Mouse (Mus musculus) spleen, adult 2 months (tissue): ENCODE measurements around the gene Hyal2. TPM values are rescaled to one million over a fixed set of nuclear protein-coding genes. Genes with fewer than 3 reads are reported as not detected.
A peak's percentile ranks its signal among the peaks of the same experiment; 100 is the strongest.
"Not testable (repeated sequence)": the region's sequence is repeated elsewhere in the genome, so short reads cannot be mapped to it uniquely, and the experiment has no call there.

Experiments
- DNase-seq, 2 experiments: peaks; one replicate each; pipeline versions ENCODE4 v3.0.0 to v3.0.0-alpha.2; 2012 to 2021; ENCODE audit warnings: low spot score in 2 of 2, low read depth in 1 of 2
- H3K27ac ChIP-seq: fragments of 200-500 bp; 2 replicates; pipeline ENCODE4 v1.5.1; 2012; ENCODE audit warnings: low read length, inconsistent platforms; ENCODE audit not compliant: insufficient read depth
- H3K27me3 ChIP-seq: fragments of 200-500 bp; 2 replicates; pipeline ENCODE4 v1.6.1; 2012; ENCODE audit warnings: mild to moderate bottlenecking, moderate library complexity, low read length, inconsistent platforms; ENCODE audit not compliant: control insufficient read depth, insufficient read depth
- H3K36me3 ChIP-seq: fragments of 200-500 bp; 2 replicates; pipeline ENCODE4 v1.6.1; 2012; ENCODE audit warnings: mild to moderate bottlenecking, low read length, inconsistent platforms; ENCODE audit not compliant: control insufficient read depth, insufficient read depth
- H3K4me1 ChIP-seq: fragments of 200-500 bp; 2 replicates; pipeline ENCODE4 v1.6.1; 2011; ENCODE audit warnings: inconsistent platforms; ENCODE audit not compliant: control insufficient read depth, insufficient read depth, insufficient read length
- H3K4me3 ChIP-seq: fragments of 200-500 bp; 2 replicates; pipeline ENCODE4 v1.5.1; 2011; ENCODE audit warnings: mild to moderate bottlenecking, inconsistent platforms; ENCODE audit not compliant: insufficient read depth, insufficient read length; ENCODE audit errors: extremely low read depth
- CTCF ChIP-seq: fragments of 200-500 bp; IDR thresholded peaks from 2 replicates; pipeline ENCODE4 v1.5.1; 2011; ENCODE audit warnings: mild to moderate bottlenecking, inconsistent platforms; ENCODE audit not compliant: insufficient read depth, insufficient read length, insufficient replicate concordance; ENCODE audit errors: extremely low read depth
- POLR2A ChIP-seq: fragments of 200-500 bp; IDR thresholded peaks from 2 replicates; pipeline ENCODE4 v1.6.1; 2011; ENCODE audit warnings: low read depth, low read length, inconsistent platforms
- WGBS: fragments of 180-500 bp; shearing (Covaris S2); methylation state at CpG from one replicate; pipeline ENCODE4 v1.1.7; 2018; 5-methylcytosine and 5-hydroxymethylcytosine counted together
- polyA plus RNA-seq: library from polyadenylated mRNA; depleted of rRNA; stranded (reverse); fragments of >200 nt; gene quantifications from 2 replicates; pipeline ENCODE4 v1.2.3, GENCODE M21; 2012

Hyal2 gene
- polyA plus RNA-seq, 1 experiment: 38.1 TPM

DNA sequence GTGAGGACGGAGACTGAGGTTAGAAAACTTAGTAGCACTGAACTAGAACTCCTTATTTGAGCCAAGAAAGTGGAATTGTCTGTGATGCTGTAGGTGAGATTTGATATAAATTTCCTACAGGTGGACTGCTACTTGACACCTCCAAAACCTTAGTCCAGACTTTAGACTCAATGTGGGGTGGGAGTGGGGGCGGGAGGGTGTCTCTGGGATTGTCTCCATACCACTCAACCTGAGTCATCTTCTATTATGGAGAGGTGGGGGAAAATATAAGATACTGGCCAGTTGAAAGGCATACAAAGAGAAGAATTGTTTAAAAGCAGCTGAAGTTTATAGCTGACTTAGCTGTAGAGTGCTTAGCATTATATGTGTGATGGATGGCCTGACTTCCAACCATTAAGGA, 12.0 kb upstream of the Hyal2 start:
- H3K4me1 ChIP-seq: peaks cover 24% of the 10 kb centered on the region
- peak overlapping the region; percentile 91 for H3K4me3 ChIP-seq
- no peaks in the 10 kb centered on the region for H3K27me3 ChIP-seq
- no peak for DNase-seq
- peaks cover 26% of the 10 kb centered on the region for H3K36me3 ChIP-seq
- peak overlapping the region; percentile 97; the same call in 1 of the 2 replicates for H3K27ac ChIP-seq
- WGBS: 55% methylated on average over 2 of the region's 2 CpGs
- TF ChIP-seq POLR2A: no peak
- no peak for TF ChIP-seq CTCF

DNA sequence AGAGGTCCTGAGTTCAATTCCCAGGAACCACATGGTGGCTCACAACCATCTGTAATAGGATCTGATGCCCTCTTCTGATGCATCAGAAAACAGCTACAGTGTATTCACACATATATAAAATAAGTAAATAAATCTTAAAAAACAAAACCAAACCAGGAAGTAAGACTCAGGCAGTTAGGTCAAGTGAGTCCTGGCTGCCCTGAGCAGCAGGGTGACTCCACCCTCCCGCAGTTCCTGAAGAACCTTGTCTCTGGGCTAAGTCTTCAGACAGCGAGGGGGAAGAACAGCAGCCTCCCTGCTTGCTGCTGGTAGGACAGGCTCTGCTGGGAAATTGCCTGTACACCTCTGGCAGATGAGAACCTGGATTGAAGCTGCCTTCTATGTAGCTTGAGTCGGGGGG, 11.4 kb upstream of the Hyal2 start:
- DNase-seq: no peak
- Histone ChIP-seq H3K4me3 (no peak overlapping the region), H3K4me1 (peaks cover 19% of the 10 kb centered on the region), H3K27me3 (no peaks in the 10 kb centered on the region), H3K27ac (0 out of 2 replicates have a peak overlapping the region, but pooled peaks have one; percentile 3), H3K36me3 (peaks cover 30% of the 10 kb centered on the region)
- no peak for TF ChIP-seq CTCF
- TF ChIP-seq POLR2A: no peak
- 27% methylated on average over 3 of the region's 3 CpGs for WGBS

DNA sequence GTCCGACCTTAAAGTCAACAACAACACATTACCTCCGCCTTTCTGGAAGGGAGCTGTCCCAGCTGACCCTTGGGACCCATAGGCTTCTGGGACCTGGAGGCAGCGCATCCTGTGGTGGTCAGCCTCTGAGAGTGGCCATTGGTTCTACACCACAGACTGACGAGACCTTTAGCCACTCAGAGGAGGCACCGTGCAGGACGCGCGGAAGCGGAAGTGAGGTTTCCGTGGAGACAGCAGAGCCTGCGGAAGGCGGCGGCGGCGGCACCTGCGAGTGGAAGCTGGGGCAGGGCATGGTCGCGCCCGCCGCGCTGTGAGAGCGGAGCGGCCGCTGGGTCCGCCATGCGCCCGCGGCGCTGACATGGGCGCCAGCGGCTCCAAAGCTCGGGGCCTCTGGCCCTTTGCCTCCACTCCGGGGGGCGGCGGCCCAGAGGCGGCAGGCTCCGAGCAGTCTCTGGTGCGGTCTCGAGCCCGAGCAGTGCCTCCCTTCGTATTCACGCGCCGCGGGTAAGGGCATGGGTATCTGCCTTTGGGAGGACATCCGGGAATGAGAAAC, 4.6 kb upstream of the Hyal2 start, which contains the start of gene Tusc2:
Gene Tusc2 (plus strand): TSS at position 227 of the 553 bp plus-strand sequence.
- Histone ChIP-seq H3K36me3 (peaks cover 25% of the 10 kb centered on the region), H3K4me3 (peak within 1 kb of the TSS; percentile 72), H3K27ac (peak within 1 kb of the TSS; percentile 45), H3K4me1 (peaks cover 10% of the 10 kb centered on the region; the same call in 1 of the 2 replicates), H3K27me3 (no peaks in the 10 kb centered on the region)
- WGBS: under 1% methylated on average over 42 of the region's 46 CpGs
- peak; percentile 82 to 95 for DNase-seq
- TF ChIP-seq CTCF (no peak), POLR2A (peak; percentile 40; the same call in 1 of the 2 replicates)

DNA sequence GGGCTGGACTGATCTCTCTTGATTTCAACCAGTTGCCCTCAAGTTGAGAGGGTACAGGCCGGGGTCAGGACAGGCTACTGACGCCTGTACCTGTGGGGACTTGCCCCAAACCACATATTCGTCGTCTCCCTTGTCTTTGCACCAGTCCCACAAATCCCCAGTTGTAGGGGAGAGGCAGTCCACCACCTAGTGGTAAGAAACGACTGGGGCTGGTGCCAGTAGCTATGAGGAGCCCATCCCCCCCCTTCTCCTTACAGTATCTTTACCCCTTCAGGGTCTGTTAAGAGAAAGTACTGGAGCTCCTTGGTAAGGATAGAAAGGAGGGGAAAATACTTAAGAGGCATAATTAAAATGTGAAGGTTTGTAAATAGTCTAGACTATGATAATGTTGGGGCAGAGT, 2.2 kb upstream of the Hyal2 start:
- not testable (repeated sequence) for H3K36me3 ChIP-seq, DNase-seq, H3K27me3 ChIP-seq, H3K27ac ChIP-seq, H3K4me3 ChIP-seq
- WGBS: 48% methylated on average over 5 of the region's 5 CpGs
- H3K4me1 ChIP-seq: peaks cover 17% of the 10 kb centered on the region; the same call in 1 of the 2 replicates

DNA sequence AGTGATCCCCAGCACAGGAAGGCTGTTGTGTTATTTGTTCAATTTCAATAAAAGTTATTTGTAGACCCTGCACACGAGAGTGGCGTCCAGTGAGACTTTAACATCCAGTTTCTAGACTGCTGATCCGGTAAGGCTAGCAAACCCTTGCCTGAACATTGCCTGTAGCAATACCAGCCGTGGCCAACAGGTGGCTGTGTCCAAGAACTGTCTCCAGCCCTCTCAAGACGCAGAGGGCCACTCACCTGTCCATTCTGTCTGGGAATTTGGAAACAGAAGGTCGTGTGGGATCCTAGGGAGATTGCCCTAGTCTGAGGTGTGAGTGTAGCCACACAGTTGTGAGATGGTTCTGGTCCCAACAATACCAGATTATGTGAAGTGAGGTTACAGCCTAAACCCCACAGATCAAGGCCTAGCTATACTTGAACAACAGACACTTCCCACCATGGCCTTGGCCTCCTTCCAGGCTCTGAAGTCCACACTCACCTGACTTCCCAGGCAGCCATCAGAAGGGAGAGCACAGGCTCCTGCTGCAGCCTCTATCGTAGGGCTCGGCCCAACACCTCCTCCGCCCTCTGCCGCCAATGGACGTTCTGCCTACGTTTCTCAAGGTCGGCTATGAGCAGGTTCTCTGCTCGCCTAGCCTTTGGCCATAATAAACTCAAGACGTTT, 1.6 kb upstream of the Hyal2 start:
- Histone ChIP-seq H3K27me3 (no peaks in the 10 kb centered on the region), H3K4me3 (no peak overlapping the region), H3K27ac (peak overlapping the region; percentile 12; the same call in 1 of the 2 replicates), H3K4me1 (peaks cover 17% of the 10 kb centered on the region; the same call in 1 of the 2 replicates), H3K36me3 (peaks cover 7% of the 10 kb centered on the region)
- peak in 1 of 2 experiments; percentile 78 for DNase-seq
- peak; percentile 76; the same call in 1 of the 2 replicates for TF ChIP-seq CTCF
- TF ChIP-seq POLR2A: no peak
- WGBS: 58% methylated on average over 15 of the region's 15 CpGs

DNA sequence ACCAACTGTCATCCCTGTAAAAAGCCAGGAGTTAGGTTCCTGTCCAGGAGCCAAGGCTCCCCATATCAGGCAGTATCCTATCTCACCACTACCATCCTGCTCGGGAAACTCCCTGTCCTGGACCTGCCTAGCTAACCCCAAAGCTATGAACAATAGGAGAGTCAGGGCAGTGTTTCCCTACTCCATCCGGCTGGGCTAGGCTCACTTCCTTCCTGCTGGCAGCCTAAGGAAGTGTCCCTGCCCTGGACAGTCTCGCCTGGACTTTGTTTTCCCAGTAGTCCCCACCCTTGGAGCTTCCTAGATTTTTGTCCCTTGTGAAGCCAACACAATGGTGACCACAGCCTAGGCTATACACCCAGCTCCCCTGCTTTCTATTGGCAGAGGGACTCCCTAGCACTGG, 890 bp upstream of the Hyal2 start:
- TF ChIP-seq CTCF (no peak), POLR2A (no peak)
- Histone ChIP-seq H3K4me1 (peaks cover 17% of the 10 kb centered on the region; the same call in 1 of the 2 replicates), H3K4me3 (no peak overlapping the region), H3K27ac (peak overlapping the region; percentile 24; the same call in 1 of the 2 replicates), H3K27me3 (no peaks in the 10 kb centered on the region), H3K36me3 (peaks cover 2% of the 10 kb centered on the region)
- WGBS: 68% methylated on average over 3 of the region's 3 CpGs
- DNase-seq: no peak
